Mouse (Mus musculus): ENCODE data around the gene Crybg2.

The Crybg2 gene

DNA sequence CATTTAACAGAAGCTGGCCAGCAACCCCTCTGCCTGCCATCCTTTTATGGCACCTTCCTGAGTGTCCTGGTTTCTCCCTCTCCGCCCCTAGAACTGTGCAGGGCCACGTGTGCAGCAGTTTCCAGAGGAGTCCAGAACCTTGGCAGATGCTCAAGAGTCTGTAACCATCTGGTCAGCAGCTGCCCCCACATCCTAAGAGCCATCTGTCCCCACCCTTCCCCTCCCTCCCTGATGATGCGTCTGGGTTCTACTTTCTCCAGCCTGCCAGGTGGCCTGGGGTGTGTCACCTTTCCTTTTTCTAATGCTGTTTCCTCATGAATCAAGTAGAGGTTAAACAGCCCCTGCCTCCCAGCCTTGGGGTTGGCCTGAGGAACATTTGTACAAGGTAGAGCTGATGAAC is 61.7 kb downstream of the Crybg2 start:
- DNase-seq, result peak; percentile 31

GRCm38 (mm10) chr4:134123147-134123546 is 62.5 kb downstream of the Crybg2 start:
- DNase-seq, result no peak

DNA sequence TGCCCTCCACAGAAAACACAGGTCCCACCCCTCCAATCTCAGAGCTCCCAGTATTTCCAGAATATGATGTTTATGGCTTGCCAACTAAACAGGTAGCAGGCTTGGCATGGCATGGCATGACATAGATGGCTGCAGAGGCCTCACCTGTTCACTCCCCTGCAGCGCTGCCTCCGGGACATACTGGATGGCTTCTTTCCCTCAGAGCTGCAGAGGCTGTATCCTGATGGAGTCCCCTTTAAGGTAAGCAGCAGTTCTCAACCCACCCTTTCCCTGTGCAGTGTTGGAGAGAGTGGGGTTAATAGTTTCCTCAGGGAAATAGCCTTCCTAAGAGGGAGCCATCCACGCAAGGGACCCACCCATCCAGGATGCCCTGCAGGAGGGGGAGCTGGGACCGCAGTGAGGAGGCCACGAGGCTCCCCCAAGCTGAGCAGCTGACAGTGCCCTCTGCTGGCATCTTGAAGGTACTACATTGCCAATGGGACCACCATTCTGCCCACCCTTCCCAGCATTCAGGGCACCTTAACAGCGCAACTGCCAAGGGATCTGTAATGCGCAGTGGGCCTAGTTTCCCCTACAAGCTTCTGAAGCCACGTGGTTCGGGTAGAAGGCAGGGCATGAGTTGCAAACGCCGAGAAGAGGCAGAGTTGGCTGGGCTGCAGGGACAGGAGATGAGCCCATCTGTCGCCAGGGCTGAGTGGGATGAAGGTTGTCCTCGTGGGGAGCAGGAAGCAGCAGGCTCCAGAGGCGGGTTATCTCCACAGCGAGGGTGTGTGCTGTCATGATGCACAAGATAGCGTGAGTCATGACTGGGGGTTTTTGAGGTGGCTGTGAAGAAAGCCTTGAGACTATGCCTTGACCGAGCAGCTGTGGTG is 63.3 kb downstream of the Crybg2 start:
- DNase-seq, result peak; percentile 95

- DNase-seq, result no peak
Measured at GRCm38 (mm10) chr4:134125383-134126060, 64.9 kb downstream of the Crybg2 start.

DNA sequence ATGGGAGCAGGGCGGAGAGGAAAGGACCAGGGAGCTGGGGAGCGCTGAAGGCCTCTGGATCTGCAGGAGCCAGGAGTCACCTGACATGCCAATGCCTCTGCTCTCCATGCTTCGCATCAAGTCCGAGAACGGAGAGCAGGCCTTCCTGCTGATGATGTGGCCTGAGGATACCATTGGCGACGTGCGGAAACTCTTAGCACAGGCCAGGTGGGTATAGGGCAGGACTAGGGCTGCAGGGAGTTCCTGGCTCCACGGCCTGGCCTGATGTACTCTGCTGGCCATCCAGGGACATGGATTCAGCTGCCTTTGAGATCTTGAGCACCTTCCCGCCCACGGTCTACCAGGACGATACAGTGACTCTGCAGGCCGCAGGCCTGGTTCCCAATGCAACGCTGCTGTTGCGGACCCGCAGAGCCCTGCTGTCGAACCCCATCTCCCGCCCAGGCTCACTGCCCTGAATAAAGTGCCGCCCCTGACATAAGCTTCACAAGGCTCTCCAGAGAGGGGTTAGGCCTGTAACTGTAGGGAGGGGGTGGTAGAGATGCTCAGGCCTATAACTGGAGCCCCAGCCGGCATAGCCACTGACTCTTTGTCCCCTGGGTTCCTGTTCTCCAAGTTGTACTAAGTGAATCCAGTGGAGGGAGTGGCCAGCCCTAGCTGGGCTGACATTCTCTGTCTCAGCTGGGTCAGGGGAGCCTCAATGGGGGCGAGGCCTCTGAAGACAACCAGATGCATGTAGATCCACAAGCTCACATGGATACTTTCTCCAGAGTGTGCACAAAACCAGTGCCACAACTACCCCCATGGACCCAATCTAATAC is 65.9 kb downstream of the Crybg2 start:
- DNase-seq, result no peak

GRCm38 (mm10) chr4:134127121-134127455 is 66.5 kb downstream of the Crybg2 start:
- DNase-seq, result peak; percentile 86

- no peak for DNase-seq
Measured at GRCm38 (mm10) chr4:134127793-134128192, 67.2 kb downstream of the Crybg2 start.

DNA sequence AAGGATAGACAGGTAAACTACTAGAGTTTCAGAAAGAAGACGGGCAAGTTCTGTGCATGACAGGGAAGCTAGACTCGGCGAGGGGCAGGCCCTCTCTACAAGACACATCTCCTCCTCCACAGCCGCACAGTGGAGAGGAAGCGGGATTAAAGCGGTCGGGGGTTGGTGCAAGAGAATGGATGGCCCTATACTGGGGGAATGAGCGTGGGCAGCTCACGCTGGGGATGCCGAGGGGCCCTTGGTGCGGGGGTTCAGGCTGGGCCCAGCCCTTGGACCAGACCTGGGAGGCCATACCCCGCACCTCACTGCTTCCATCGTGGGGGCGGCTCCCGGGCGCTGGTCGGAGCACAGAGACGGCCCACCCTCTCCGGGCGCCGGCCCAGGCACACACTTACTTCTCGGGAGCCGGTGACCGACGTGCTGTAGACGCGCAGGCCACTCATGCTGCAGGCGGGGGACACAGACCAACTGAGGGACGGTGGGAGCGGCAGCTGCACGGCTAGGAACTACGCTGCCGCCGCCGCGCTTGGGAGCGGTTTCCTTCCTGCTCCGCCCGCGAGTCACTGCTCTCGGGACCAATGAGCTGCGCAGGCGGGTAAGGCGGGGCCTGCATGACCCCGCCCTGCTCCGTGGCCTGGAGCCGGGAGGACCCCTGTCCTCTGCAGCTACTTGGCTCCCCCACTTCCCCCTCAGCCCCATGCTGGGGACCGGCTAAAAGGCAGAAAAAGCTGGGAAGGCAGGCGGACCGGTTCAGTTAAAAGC is 67.8 kb downstream of the Crybg2 start, which contains the start of gene Sh3bgrl3:
Gene Sh3bgrl3, minus strand, starts transcription at position 569 of the 762 bp plus-strand sequence.
- DNase-seq, result peak; percentile 92

GRCm38 (mm10) chr4:134128983-134129362 is 68.4 kb downstream of the Crybg2 start:
- DNase-seq, result no peak

GRCm38 (mm10) chr4:134129482-134129881 is 68.9 kb downstream of the Crybg2 start:
- DNase-seq, result peak; percentile 44

DNA sequence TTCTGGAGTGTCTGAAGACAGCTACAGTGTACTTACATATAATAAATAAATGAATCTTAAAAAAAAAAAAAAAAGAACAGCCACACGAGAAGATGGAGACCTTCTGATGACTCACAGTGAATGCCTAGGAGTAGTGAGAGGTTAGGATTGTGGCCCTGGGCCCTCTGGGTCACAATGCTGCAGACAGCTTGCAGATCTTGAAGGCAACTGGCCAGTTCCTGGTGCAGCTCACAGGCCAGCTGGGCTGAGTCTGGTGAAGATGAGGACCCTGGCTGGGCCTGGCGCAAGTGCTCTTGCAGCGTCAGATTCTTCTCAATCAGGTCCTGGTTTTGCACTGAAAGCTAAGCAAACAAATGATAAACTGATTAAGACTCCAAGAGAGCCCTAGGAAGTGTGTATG is 71.5 kb downstream of the Crybg2 start:
- DNase-seq, result no peak

DNA sequence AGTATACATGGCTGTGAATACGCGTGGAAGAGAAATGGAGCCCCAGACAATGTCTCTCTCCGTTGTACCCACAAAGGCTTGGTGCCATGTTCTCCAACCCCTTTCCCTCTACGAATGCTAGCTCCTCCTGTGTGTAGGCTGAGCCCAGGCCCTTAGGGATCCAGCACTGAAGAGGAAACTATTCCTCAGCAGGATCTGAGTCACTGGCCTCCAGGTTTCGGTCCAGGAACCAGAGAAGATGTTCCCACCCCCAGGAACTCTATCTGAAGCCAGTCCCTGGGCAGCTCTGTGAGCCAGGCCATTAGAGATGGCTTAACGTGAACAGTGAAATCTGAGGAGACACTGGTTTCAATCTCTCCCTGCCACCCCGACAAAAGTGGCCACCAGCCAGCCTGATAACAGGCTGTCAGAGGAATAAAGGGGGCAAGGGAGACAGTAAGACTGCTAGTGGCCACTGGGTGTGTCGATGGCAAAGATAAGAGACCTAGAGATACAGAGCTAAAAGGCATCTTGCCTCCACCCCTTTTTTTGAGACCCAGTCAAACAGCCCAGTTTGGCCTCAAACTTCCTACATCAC is 72.0 kb downstream of the Crybg2 start:
- DNase-seq, result no peak

DNA sequence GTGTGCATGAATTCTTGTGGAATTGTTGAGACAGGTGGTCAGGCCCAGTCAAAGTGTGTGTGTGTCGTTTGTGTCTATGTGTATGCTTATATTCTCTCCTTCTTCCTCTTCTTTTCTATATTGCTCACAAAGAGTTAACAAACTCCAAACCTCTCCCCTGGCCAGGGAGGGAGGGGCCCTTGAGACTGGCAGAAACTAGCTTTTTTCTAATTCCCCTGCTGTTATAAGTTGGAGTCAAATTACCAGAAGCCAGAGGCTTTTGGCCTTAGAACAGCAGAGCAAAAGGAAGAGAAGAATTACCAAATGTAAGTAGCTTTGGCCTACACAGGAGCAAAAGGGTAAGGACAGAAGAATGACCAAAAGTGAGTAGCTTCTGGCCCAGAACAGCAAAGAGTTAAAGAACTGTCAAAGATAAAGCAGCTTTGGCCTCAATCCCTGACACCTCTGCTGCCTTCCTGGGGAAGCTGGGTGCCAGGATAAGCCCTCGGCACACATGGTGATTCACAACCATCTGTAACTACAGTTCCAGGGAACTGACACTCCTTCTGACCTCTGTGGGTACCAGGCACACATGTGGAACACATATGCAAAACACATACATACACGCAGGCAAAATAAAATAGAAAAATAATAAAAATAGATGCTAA is 75.8 kb downstream of the Crybg2 start:
- no peak for DNase-seq

DNA sequence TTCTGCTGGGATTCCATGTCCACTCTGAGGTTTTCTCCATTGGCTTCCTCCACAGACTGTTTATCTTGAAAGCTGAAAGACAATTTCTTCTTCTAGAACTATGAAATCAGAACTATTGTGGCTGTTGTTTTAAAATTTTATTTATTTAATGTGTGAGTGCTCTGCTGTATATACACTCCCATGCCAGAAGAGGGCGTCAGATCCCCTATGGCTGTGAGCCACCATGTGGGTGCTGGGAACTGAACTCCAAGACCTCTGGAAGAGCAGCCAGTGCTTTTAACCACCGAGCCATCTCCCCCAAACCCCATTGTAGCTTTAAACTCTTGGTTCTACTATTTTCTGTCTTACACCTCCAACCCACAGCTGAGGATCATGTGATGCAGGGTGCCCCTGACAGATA is 78.2 kb downstream of the Crybg2 start:
- no peak for DNase-seq

All from right cerebral cortex, adult 18-20 months (tissue).